Mouse (Mus musculus): ENCODE measurements around the gene Nmi.

GRCm38 (mm10) chr2:51999996-52000395 lies 26.7 kb upstream of the Nmi start:
- TF ChIP-seq CTCF (conservative IDR thresholded peaks at IDR 0.05; ENCODE audit: low read length): no peak
- TF ChIP-seq POU5F1 (IDR thresholded peaks at IDR 0.05; ENCODE audit: borderline replicate concordance, low read length): no peak

All from E14TG2a.4 (cell line).